ENCODE assay signal across 27 mouse cellular contexts in genomic region chr5:118526504-118526903, GRCm38 (mm10).
"Had no signal": no experiment of that assay in that cellular context is flagged by ENCODE, and none has a peak within 500 bp of the region (broad histone marks: within the 10 kb centered on the region; RNA-seq: fewer than 3 reads in every experiment).

No protein-coding gene starts in this region.

- H3K9me3 ChIP-seq: heart, embryonic 13.5 days; heart, embryonic 15.5 days; hindbrain, embryonic 13.5 days; hindbrain, embryonic 15.5 days; kidney, embryonic 15.5 days; limb, embryonic 15.5 days; liver, embryonic 12.5 days had no signal

- H3K4me1 ChIP-seq: heart, embryonic 15.5 days; hindbrain, embryonic 15.5 days; kidney, embryonic 15.5 days; liver, embryonic 12.5 days had no signal

- H3K9ac ChIP-seq: heart, embryonic 13.5 days; heart, embryonic 15.5 days; hindbrain, embryonic 13.5 days; hindbrain, embryonic 15.5 days; kidney, embryonic 15.5 days; limb, embryonic 15.5 days; liver, embryonic 12.5 days; liver, embryonic 14.5 days had no signal

- H3K36me3 ChIP-seq: heart, embryonic 13.5 days; heart, embryonic 15.5 days; hindbrain, embryonic 13.5 days; hindbrain, embryonic 15.5 days; kidney, embryonic 15.5 days; limb, embryonic 15.5 days; liver, embryonic 12.5 days had no signal

- H3K4me3 ChIP-seq: gastrocnemius, adult 2 months; heart, adult 2 months; heart, embryonic 13.5 days; heart, embryonic 15.5 days; hindbrain, embryonic 13.5 days; hindbrain, embryonic 15.5 days; kidney, embryonic 15.5 days; limb, embryonic 15.5 days; liver, embryonic 12.5 days had no signal

- ATAC-seq: hindbrain, postnatal 0 days; intestine, postnatal 0 days; liver, embryonic 12.5 days had no signal

- H3K4me2 ChIP-seq: heart, embryonic 11.5 days; heart, embryonic 13.5 days; heart, embryonic 15.5 days; hindbrain, embryonic 13.5 days; hindbrain, embryonic 15.5 days; kidney, embryonic 15.5 days; limb, embryonic 15.5 days; liver, embryonic 12.5 days had no signal

- H3K27ac ChIP-seq: gastrocnemius, adult 2 months; heart, adult 2 months; heart, embryonic 13.5 days; heart, embryonic 15.5 days; hindbrain, embryonic 13.5 days; hindbrain, embryonic 15.5 days; hindbrain, postnatal 0 days; kidney, embryonic 15.5 days; kidney, postnatal 0 days; limb, embryonic 15.5 days; liver, embryonic 12.5 days; liver, embryonic 14.5 days had no signal

- DNase-seq: gastrocnemius, adult 2 months; gastrocnemius, postnatal 10 days; gastrocnemius, postnatal 25 days; heart, adult 11 months; heart, adult 2 months; heart, postnatal 14 days; heart, postnatal 4 days; kidney, adult 18-20 months; kidney, adult 8-10 months; kidney, postnatal 14 days; kidney, postnatal 36 days; layer of hippocampus, adult 9-11 months; layer of hippocampus, postnatal 36 days; left cerebral cortex, postnatal 4 days; lung, adult 18-20 months had no signal

- H3K27me3 ChIP-seq: hindbrain, embryonic 15.5 days; kidney, embryonic 15.5 days; limb, embryonic 15.5 days had no signal
